Mouse (Mus musculus): ENCODE measurements around the gene Rin3.

Gene Rin3

GRCm38 (mm10) chr12:102422065-102422464 lies 139.2 kb downstream of the Rin3 start:
- DNase-seq (ENCODE audit: low spot score in 2 of 2): no peak

GRCm38 (mm10) chr12:102422623-102423320 lies 139.9 kb downstream of the Rin3 start:
- DNase-seq (ENCODE audit: low spot score in 2 of 2): no peak

- no peak for DNase-seq (ENCODE audit: low spot score in 2 of 2)
Measured at GRCm38 (mm10) chr12:102423625-102424024, 140.8 kb downstream of the Rin3 start.

GRCm38 (mm10) chr12:102424456-102424855 lies 141.6 kb downstream of the Rin3 start:
- no peak for DNase-seq (ENCODE audit: low spot score in 2 of 2)

GRCm38 (mm10) chr12:102425048-102425578 lies 142.3 kb downstream of the Rin3 start:
- DNase-seq (ENCODE audit: low spot score in 2 of 2): no peak

- no peak for DNase-seq (ENCODE audit: low spot score in 2 of 2)
Measured at GRCm38 (mm10) chr12:102426285-102426684, 143.4 kb downstream of the Rin3 start.

- DNase-seq (ENCODE audit: low spot score in 2 of 2): no peak
Measured at GRCm38 (mm10) chr12:102429656-102430055, 146.8 kb downstream of the Rin3 start.

- DNase-seq (ENCODE audit: low spot score in 2 of 2): no peak
Measured at GRCm38 (mm10) chr12:102430228-102430627, 147.4 kb downstream of the Rin3 start.

- no peak for DNase-seq (ENCODE audit: low spot score in 2 of 2)
Measured at GRCm38 (mm10) chr12:102432238-102432637, 149.4 kb downstream of the Rin3 start.

GRCm38 (mm10) chr12:102434107-102434506 lies 151.3 kb downstream of the Rin3 start:
- DNase-seq (ENCODE audit: low spot score in 2 of 2): no peak

GRCm38 (mm10) chr12:102436939-102437526 lies 154.2 kb downstream of the Rin3 start:
- DNase-seq (ENCODE audit: low spot score in 2 of 2): no peak

GRCm38 (mm10) chr12:102437952-102438351 lies 155.1 kb downstream of the Rin3 start:
- DNase-seq (ENCODE audit: low spot score in 2 of 2): no peak

- DNase-seq (ENCODE audit: low spot score in 2 of 2): no peak
Measured at GRCm38 (mm10) chr12:102438983-102439631, 156.3 kb downstream of the Rin3 start.

- DNase-seq (ENCODE audit: low spot score in 2 of 2): peak; percentile 98 to 99
Measured at GRCm38 (mm10) chr12:102439632-102440023, 156.8 kb downstream of the Rin3 start, which contains the start of gene Lgmn. Lgmn (minus strand) TSS chr12:102439813.
